Mouse (Mus musculus): Measurements from ENCODE around the gene Mc1r. TPM values are rescaled to one million over a fixed set of nuclear protein-coding genes. Genes with fewer than 3 reads are reported as not detected.
A peak's percentile ranks its signal among the peaks of the same experiment; 100 is the strongest.
"Not testable (repeated sequence)": the region's sequence is repeated elsewhere in the genome, so short reads cannot be mapped to it uniquely, and the experiment has no call there.

Gene Mc1r
- total RNA-seq, 1 experiment from 2014 or later, result not detected

GRCm38 (mm10) chr8:123411781-123412327 is 4.9 kb downstream of the Mc1r start:
- no peak for DNase-seq

GRCm38 (mm10) chr8:123412560-123413170 is 5.8 kb downstream of the Mc1r start:
- no peak for DNase-seq

- no peak for DNase-seq
Measured at GRCm38 (mm10) chr8:123414255-123414654, 7.3 kb downstream of the Mc1r start.

GRCm38 (mm10) chr8:123414997-123415696 is 8.2 kb downstream of the Mc1r start:
- DNase-seq, result not testable (repeated sequence)

- DNase-seq, result no peak
Measured at GRCm38 (mm10) chr8:123415967-123416943, 9.3 kb downstream of the Mc1r start.

GRCm38 (mm10) chr8:123416944-123417555 is 10.1 kb downstream of the Mc1r start:
- no peak for DNase-seq

DNA sequence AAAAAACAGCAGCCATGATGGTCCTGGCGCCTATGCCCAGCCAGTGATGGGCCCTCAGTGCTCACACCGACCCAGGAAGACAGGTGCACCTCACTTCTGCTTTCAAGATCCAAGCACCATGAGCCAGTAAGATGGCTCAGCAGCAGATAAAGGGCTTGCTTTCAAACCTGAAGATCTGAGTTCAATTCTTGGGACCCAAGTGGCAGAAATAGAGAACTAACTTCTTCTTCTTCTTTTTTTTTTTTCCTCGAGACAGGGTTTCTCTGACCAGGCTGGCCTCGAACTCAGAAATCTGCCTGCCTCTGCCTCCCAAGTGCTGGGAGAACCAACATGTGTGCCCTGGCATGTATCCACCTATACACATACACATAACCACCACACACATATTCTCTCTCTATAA is 12.8 kb downstream of the Mc1r start:
- no peak for DNase-seq

DNA sequence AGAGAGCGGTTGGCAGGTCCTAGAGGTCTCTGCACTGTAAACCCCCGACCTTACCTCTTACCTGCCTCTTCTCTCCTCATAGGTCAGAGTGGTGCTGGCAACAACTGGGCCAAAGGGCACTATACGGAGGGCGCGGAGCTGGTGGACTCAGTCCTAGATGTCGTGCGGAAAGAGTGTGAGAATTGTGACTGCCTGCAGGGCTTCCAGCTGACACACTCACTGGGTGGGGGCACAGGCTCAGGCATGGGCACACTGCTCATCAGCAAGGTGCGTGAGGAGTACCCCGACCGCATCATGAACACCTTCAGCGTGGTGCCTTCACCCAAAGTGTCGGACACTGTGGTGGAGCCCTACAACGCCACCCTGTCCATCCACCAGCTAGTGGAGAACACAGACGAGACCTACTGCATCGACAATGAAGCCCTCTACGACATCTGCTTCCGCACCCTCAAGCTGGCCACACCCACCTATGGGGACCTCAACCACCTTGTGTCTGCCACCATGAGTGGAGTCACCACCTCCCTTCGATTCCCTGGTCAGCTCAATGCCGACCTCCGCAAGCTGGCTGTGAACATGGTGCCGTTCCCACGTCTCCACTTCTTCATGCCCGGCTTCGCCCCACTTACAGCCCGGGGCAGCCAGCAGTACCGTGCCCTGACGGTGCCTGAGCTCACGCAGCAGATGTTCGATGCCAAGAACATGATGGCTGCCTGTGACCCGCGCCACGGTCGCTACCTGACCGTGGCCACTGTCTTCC is 13.8 kb downstream of the Mc1r start:
- no peak for DNase-seq

DNA sequence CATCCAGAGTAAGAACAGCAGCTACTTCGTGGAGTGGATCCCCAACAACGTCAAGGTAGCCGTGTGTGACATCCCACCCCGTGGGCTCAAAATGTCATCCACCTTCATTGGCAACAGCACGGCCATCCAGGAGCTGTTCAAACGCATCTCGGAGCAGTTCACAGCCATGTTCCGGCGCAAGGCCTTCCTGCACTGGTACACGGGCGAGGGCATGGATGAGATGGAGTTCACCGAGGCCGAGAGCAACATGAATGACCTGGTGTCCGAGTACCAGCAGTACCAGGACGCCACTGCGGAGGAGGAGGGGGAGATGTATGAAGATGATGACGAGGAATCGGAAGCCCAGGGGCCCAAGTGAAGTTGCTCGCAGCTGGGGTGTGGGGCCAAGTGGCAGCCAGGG is 14.4 kb downstream of the Mc1r start:
- DNase-seq, result no peak

DNA sequence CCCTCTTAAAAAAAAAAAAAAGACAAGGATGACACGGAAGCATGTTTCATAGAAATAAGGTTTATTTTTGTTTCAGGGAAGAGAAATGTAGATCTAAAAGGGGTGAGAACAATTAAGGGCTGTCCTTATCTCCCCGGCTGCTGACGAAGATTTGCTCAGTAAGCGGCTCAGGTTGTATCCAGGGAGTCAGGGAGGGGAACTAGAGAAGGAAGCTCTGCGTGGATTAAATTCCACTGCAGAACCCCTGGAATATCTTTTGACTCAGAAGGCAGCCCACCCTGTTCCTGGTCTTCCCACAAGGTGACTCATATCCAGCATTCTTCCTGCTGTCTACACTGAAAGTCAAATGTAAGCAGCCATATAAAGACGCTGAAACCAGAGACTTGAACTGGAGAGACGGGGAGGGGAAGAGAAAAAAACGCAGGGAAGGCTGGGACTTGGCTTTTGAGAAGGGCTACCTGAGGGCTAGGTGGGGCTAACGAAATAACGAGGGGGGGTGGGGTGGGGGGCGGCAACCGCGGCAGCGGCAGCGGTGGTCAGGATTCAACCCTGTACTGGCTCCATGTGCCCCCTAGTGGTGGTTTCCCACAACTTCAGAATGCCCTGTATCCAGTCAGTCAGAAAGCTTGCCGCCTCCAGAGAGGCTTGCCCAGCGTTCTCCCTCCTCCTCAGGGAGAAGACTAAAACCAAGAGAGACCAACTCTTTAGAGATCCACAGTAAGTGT is 15.3 kb downstream of the Mc1r start:
- DNase-seq, result peak; percentile 68

- DNase-seq, result no peak
Measured at GRCm38 (mm10) chr8:123422781-123423159, 15.9 kb downstream of the Mc1r start.

DNA sequence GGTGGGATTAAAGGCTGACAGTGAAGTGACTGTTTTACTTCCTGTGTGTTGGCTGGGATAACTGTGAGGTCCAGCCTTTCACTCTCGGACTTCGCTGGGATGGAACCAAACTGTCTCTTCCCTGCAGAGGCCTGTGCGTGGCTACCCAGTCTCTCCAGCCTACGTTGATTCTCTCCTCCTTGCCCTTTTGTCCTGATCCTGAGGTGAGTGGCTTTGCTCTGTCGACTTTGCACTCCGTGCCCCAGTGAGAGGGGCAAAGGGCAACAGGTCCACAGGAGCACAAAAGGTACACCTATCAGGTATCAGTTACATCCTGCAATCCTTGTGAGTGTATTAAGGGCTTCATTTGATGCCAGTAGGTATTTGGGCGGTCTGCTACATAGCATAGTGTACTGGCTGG is 16.5 kb downstream of the Mc1r start, which contains the start of gene Def8:
Gene Def8 (plus strand): TSS at position 87 of the 400 bp plus-strand sequence.
- DNase-seq, result no peak

GRCm38 (mm10) chr8:123426511-123427509 is 19.9 kb downstream of the Mc1r start:
- no peak for DNase-seq

DNA sequence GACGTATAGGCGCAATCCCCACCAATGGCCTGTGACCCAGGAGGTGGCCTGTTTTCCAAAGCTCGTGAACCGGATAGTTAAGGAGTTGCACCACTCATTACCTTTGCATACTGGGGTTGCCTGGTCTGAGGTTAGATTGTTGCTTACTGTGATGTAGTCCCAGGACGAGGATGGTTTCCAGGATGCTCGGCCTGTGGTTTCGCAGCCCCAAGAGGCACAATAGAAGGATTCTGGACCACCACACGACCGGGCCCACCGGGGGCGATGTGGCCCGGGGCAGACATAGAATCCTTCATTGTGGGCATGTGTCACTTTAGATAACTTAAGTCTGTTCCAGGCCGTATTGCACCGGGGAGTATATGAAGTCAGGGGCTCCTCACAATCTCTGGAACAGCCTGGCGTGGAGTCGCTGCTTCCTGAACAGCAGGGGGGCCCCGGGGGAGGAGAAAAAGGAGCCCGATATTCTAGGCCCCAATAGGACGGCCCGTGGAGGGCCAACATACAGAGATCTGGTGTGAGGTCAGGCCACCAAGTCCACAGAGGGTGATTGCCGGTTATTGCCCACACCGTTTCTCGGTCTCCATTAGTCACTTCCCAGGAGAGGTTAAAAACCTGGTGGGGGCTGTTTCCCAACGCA is 20.9 kb downstream of the Mc1r start:
- DNase-seq, result no peak

- no peak for DNase-seq
Measured at GRCm38 (mm10) chr8:123428343-123428893, 21.5 kb downstream of the Mc1r start.

- DNase-seq, result no peak
Measured at GRCm38 (mm10) chr8:123428939-123429721, 22.2 kb downstream of the Mc1r start.

DNA sequence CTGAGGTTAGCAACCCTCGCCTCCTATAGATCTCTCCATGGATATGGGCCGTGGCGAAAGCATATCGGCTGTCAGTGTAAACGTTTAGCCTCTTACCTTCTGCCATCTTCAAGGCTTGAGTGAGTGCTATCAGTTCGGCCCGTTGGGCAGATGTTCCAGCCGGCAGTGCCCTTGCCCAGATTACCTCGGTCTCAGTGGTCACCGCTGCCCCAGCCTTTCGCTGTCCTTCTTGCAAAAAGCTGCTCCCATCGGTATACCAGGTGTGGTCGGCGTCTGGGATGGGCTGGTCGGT is 22.8 kb downstream of the Mc1r start:
- DNase-seq, result not testable (repeated sequence)

DNA sequence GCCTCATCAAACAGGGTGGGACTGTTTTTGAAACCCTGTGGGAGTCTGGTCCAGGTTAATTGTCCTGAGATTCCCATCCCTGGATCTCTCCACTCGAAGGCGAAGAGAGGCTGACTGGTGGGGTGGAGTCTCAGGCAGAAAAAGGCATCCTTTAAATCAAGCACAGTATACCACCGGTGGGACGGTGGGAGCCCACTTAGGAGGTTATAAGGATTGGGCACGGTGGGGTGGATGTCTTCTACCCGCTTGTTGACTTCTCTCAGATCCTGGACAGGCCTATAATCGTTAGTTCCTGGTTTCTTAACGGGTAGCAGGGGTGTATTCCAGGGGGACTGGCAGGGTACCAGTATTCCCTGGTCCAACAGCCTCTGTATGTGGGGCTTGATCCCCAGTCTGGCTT is 24.0 kb downstream of the Mc1r start:
- not testable (repeated sequence) for DNase-seq
